Mouse (Mus musculus): ENCODE results near the gene Mttp. TPM values are rescaled to one million over a fixed set of nuclear protein-coding genes. Genes with fewer than 3 reads are reported as not detected.

Mttp gene
- total RNA-seq, 2 experiments from 2014 or later: 1.0 to 2.0 TPM

GRCm38 (mm10) chr3:138058226-138058625 lies 86.5 kb downstream of the Mttp start:
- TF ChIP-seq CTCF (IDR thresholded peaks at IDR 0.05): no peak
- Histone ChIP-seq H3K27ac (peak overlapping the region; percentile 79), H3K4me3 (no peak overlapping the region)
- peak; percentile 28 for DNase-seq
- intact Hi-C loops (cut with DNase I): loop anchor here (10.0 kb wide), 1 partner anchor 533 kb away; no protein-coding TSS in a partner anchor

GRCm38 (mm10) chr3:138056976-138057375 lies 87.8 kb downstream of the Mttp start:
- Histone ChIP-seq H3K4me3 (no peak overlapping the region), H3K27ac (peak overlapping the region; percentile 79; the same call in 1 of the 2 replicates)
- intact Hi-C loops (cut with DNase I): loop anchor here (10.0 kb wide), 1 partner anchor 532 kb away; no protein-coding TSS in a partner anchor
- no peak for TF ChIP-seq CTCF (IDR thresholded peaks at IDR 0.05)
- no peak for DNase-seq

GRCm38 (mm10) chr3:138053969-138054368 lies 90.8 kb downstream of the Mttp start:
- Histone ChIP-seq H3K27ac (peak overlapping the region; percentile 92), H3K4me3 (peak overlapping the region; percentile 35)
- intact Hi-C loops (cut with DNase I): loop anchor here (10.0 kb wide), 1 partner anchor 529 kb away; no protein-coding TSS in a partner anchor
- DNase-seq: peak; percentile 74
- TF ChIP-seq CTCF (IDR thresholded peaks at IDR 0.05): no peak

GRCm38 (mm10) chr3:138051431-138051830 lies 93.3 kb downstream of the Mttp start:
- intact Hi-C loops (cut with DNase I): loop anchor here (10.0 kb wide), 1 partner anchor 527 kb away; no protein-coding TSS in a partner anchor
- no peak for TF ChIP-seq CTCF (IDR thresholded peaks at IDR 0.05)
- Histone ChIP-seq H3K4me3 (no peak overlapping the region), H3K27ac (peak overlapping the region; percentile 73; the same call in 1 of the 2 replicates)
- DNase-seq: no peak

- H3K27ac ChIP-seq: peak overlapping the region; percentile 73; the same call in 1 of the 2 replicates
- no peak overlapping the region for H3K4me3 ChIP-seq
- DNase-seq: no peak
- intact Hi-C loops (cut with DNase I): loop anchor here (10.0 kb wide), 1 partner anchor 526 kb away; no protein-coding TSS in a partner anchor
- no peak for TF ChIP-seq CTCF (IDR thresholded peaks at IDR 0.05)
Observed at GRCm38 (mm10) chr3:138050772-138051171, 94.0 kb downstream of the Mttp start.

- no peak for TF ChIP-seq CTCF (IDR thresholded peaks at IDR 0.05)
- Histone ChIP-seq H3K4me3 (no peak overlapping the region), H3K27ac (peak overlapping the region; percentile 73)
- peak; percentile 67 for DNase-seq
- intact Hi-C loops (cut with DNase I): no loop called here
Observed at GRCm38 (mm10) chr3:138049555-138049954, 95.2 kb downstream of the Mttp start.

GRCm38 (mm10) chr3:138043316-138043715 lies 101.5 kb downstream of the Mttp start:
- TF ChIP-seq CTCF (IDR thresholded peaks at IDR 0.05): no peak
- intact Hi-C loops (cut with DNase I): no loop called here
- H3K4me3 ChIP-seq: no peak overlapping the region
- H3K27ac ChIP-seq: peak overlapping the region; percentile 69
- peak; percentile 33 for DNase-seq

- DNase-seq: no peak
- H3K4me3 ChIP-seq: peak overlapping the region; percentile 46
- no peak for TF ChIP-seq CTCF (IDR thresholded peaks at IDR 0.05)
- H3K27ac ChIP-seq: peak overlapping the region; percentile 69
- intact Hi-C loops (cut with DNase I): no loop called here
Observed at GRCm38 (mm10) chr3:138041591-138042301, 103.0 kb downstream of the Mttp start.

GRCm38 (mm10) chr3:138040938-138041337 lies 103.8 kb downstream of the Mttp start:
- Histone ChIP-seq H3K27ac (peak overlapping the region; percentile 69), H3K4me3 (no peak overlapping the region)
- no peak for DNase-seq
- intact Hi-C loops (cut with DNase I): no loop called here
- no peak for TF ChIP-seq CTCF (IDR thresholded peaks at IDR 0.05)

Other genes starting within 250 kb of the Mttp start
- 10 to 100 TPM; 45.9 to 53.1 TPM for gene Lamtor3, start 226.5 kb downstream of the Mttp start, total RNA-seq (2021)
- 1 to 10 TPM in 1 of 2 experiments, under 1 TPM in 1; 0.84 to 2.0 TPM for gene Dapp1, start 163.4 kb downstream of the Mttp start, total RNA-seq (2021)
- gene 1110002E22Rik, start 79.9 kb downstream of the Mttp start, total RNA-seq (2021): 100 to 1,000 TPM; 120 to 128 TPM
- gene Gm5105, start 77.6 kb downstream of the Mttp start, total RNA-seq (2021): 1 to 10 TPM; 1.3 to 1.8 TPM
- 1 to 10 TPM; 1.6 to 2.1 TPM for gene Trmt10a, start 1.5 kb downstream of the Mttp start, total RNA-seq (2021)
- gene 4930579F01Rik, start 48.9 kb upstream of the Mttp start, total RNA-seq (2021): not detected
- under 1 TPM; 0.48 to 0.53 TPM for gene Adh7, start 72.8 kb upstream of the Mttp start, total RNA-seq (2021)
- 10 to 100 TPM; 19.3 to 27.8 TPM for gene Adh1, start 116.0 kb upstream of the Mttp start, total RNA-seq (2021)
- gene Adh6a, start 168.3 kb upstream of the Mttp start, total RNA-seq (2021): not detected
- not detected for gene Adh6b, start 196.8 kb upstream of the Mttp start, total RNA-seq (2021)

Measured in gastrocnemius, adult 2 months (tissue).